Mouse (Mus musculus) erythroid progenitor cell, adult 5-6 weeks (primary cell): ENCODE measurements around the gene Ercc2. TPM values are rescaled to one million over a fixed set of nuclear protein-coding genes. Genes with fewer than 3 reads are reported as not detected.

Experiments used
- ATAC-seq: replicated peaks from 2 replicates; pipeline ENCODE4 v1.8.0; 2016; ENCODE audit warnings: moderate number of reproducible peaks, mild to moderate bottlenecking, moderate TSS enrichment, inconsistent platforms; ENCODE audit not compliant: poor library complexity, low FRiP score, severe bottlenecking
- total RNA-seq, 2 experiments: library from RNA; stranded (forward) in 1 of 2; stranded (reverse) in 1 of 2; fragments of 150-400 nt in 1 of 2; fragments of 186-747, 209-891 nt in 1 of 2; gene quantifications; 2 replicates each; pipeline versions ENCODE4 v1.2.3 to v1.2.4; 2015 to 2017; ENCODE audit warnings: low replicate concordance in 2 of 2

The Ercc2 gene
- total RNA-seq, 2 experiments from 2014 or later: 1.7 to 11.3 TPM

- ATAC-seq: peak; percentile 72
These were observed 22.4 kb upstream of the Ercc2 start, which contains the start of the genes Cd3eap and Ppp1r13l for GRCm38 (mm10) chr7:19359299-19359891. Gene Cd3eap, minus strand, starts transcription at chr7:19359483. Gene Ppp1r13l, plus strand, starts transcription at chr7:19359749.

GRCm38 (mm10) chr7:19359892-19360641 is 21.7 kb upstream of the Ercc2 start:
- ATAC-seq: peak; percentile 65

GRCm38 (mm10) chr7:19360944-19361343 is 20.9 kb upstream of the Ercc2 start:
- peak; percentile 80 for ATAC-seq

GRCm38 (mm10) chr7:19361720-19362119 is 20.1 kb upstream of the Ercc2 start:
- ATAC-seq: peak; percentile 36

- no peak for ATAC-seq
These were observed 19.5 kb upstream of the Ercc2 start for GRCm38 (mm10) chr7:19362276-19362675.

GRCm38 (mm10) chr7:19363881-19364280 is 17.9 kb upstream of the Ercc2 start:
- ATAC-seq: no peak

- ATAC-seq: no peak
These were observed 16.4 kb upstream of the Ercc2 start for GRCm38 (mm10) chr7:19365376-19365775.

GRCm38 (mm10) chr7:19368380-19368779 is 13.4 kb upstream of the Ercc2 start:
- ATAC-seq: no peak

GRCm38 (mm10) chr7:19369823-19370425 is 11.9 kb upstream of the Ercc2 start:
- ATAC-seq: peak; percentile 66; the same call in 1 of the 2 replicates

GRCm38 (mm10) chr7:19373367-19373766 is 8.4 kb upstream of the Ercc2 start:
- no peak for ATAC-seq

- ATAC-seq: no peak
These were observed 6.4 kb upstream of the Ercc2 start for GRCm38 (mm10) chr7:19375368-19375767.

- ATAC-seq: no peak
These were observed 5.8 kb upstream of the Ercc2 start for GRCm38 (mm10) chr7:19376019-19376418.

- ATAC-seq: no peak
These were observed 3.8 kb upstream of the Ercc2 start for GRCm38 (mm10) chr7:19378049-19378448.

- ATAC-seq: peak; percentile 66
These were observed 344 bp downstream of the Ercc2 start for GRCm38 (mm10) chr7:19382166-19382541.

GRCm38 (mm10) chr7:19383708-19384107 is 1.9 kb downstream of the Ercc2 start:
- no peak for ATAC-seq

GRCm38 (mm10) chr7:19388699-19389413 is 7.0 kb downstream of the Ercc2 start:
- no peak for ATAC-seq

- no peak for ATAC-seq
These were observed 12.7 kb downstream of the Ercc2 start for GRCm38 (mm10) chr7:19394484-19394883.

- no peak for ATAC-seq
These were observed 17.9 kb downstream of the Ercc2 start for GRCm38 (mm10) chr7:19399496-19400280.

GRCm38 (mm10) chr7:19400946-19401345 is 19.1 kb downstream of the Ercc2 start:
- no peak for ATAC-seq
